Mouse (Mus musculus) frontal cortex, postnatal 25 days (tissue): ENCODE data around the gene Gale.
"Not testable (repeated sequence)": the region's sequence is repeated elsewhere in the genome, so short reads cannot be mapped to it uniquely, and the experiment has no call there.

Source experiments
- DNase-seq, 2 experiments: peaks; one replicate each; pipeline ENCODE4 v3.0.0; 2022; ENCODE audit warnings: low spot score in 2 of 2

The Gale gene

GRCm38 (mm10) chr4:135970585-135970984, 7.1 kb downstream of the Gale start:
- DNase-seq = no peak

- no peak for DNase-seq
These were observed 8.5 kb downstream of the Gale start for GRCm38 (mm10) chr4:135971805-135972555.

- DNase-seq = peak; percentile 68 to 80
These were observed 9.0 kb downstream of the Gale start, which contains the start of gene Lypla2 for GRCm38 (mm10) chr4:135972556-135972906. Lypla2 (minus strand) TSS chr4:135972626.

DNA sequence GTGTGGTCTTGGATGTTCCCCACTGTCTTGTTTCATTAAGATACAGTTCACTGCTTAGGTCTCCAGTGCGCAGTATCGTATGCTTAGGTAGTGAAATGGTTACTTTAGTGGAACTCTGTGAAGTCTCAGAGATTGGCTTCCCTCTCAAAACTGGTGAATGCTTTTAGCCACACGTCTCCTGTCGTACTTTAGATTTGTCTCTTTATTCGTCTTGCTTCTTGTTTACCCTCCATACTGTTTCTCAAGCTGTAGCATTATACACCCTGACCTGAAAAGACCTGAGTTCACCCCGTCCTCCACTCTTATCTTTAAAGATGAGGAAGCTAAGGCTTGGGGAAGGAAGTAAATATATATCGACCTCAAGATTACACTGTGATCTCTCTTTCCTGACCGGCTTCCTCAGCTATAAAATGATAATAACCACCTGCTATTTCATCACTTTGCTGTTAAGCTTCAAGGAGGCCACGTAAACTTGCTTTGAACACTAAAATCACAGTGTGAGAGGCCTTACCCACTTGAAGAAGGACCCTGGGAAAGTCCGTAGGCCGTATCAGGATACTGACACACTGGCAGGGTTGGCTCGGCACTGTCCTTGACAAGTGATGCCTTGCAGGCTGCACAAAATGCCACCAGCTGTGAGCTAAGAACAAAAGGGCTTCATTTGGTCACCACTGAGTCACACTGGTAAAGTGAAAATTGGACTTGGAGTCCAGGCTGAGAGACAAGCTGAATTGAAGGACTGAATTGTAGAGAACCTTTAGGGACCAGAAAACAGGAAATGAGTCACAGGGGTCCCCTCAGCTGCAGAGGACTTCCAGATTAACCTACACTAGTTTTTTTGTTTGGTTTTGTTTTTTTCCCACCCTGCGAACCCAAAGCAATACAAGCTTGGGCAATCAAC, 9.6 kb downstream of the Gale start:
- no peak for DNase-seq

DNA sequence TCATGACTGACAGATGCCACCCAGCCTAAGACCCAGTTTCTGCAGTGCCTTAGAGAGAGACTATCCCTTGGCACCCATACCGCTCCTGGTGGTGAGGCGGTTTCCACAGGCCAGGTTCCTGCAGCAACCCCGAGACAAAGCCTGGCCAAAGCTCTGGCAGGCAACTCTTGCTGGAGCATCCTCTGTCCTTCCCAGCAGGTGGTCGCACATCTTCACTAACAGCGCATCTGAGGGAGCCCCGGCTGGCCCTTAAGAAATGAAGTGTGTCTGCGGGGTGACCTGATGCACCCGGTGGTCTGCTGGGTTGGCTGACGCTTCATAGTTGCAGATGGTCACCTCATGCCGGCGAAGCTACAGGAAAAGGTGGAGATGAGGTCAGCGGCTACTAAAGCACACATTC, 12.6 kb downstream of the Gale start:
- no peak for DNase-seq

DNA sequence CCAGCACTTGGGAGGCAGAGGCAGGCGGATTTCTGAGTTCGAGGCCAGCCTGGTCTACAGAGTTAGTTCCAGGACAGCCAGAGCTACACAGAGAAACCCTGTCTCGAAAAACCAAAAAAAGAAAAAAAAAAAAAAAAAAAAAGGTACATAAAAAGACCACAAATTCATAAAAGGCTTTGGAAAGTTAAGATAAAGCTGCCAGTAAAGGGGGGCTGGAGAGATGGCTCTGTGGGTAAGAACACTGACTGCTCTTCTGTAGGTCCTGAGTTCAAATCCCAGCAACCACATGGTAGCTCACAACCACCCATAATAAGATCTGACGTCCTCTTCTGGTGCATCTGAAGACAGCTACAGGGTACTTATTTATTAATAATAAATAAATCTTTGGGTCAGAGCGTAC, 16.7 kb downstream of the Gale start:
- not testable (repeated sequence) for DNase-seq

DNA sequence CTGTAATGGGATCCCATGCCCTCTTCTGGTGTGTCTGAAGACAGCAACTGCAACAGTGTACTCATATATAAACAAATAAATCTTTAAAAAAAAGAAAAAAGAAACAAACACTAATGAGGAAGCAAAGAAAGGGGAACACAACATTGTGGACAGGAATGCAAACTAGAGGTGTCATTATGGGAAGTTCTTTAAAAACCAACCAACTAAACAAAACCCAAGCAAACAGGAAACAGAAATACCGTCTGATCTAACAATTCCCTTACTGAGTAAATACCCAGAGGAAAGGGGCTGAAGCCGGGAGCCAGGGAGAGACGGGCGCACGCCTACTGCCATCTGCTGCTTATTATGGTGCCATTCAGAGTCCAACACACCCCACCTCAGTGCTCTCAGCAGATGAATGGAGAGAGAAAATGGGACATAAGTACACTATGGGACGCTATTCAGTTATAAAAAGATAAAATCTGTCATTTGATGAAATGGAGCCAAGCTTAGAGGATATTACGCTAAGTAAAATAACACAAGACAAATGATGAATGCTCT, 18.1 kb downstream of the Gale start:
- no peak for DNase-seq

DNA sequence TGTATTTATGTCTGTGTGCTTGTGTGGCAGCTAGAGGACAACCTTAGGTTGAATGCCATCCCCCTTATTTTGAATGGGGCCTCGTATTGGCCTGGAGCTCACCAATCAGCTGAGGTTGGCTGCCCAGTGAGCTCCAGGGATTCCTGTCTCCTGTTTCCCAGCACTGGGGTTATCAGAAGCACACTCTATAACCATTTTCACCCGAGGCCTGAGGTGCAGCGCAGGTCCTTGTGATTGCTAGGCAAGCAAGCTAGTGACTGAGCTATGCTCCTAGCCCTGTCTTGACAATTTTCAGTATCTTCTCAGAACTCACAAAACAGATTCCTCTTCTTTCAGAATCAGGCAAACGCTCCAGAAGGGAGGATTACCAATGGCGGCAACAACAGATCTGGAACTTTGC, 21.0 kb downstream of the Gale start:
- DNase-seq = no peak

GRCm38 (mm10) chr4:135985193-135985592, 21.7 kb downstream of the Gale start:
- no peak for DNase-seq

DNA sequence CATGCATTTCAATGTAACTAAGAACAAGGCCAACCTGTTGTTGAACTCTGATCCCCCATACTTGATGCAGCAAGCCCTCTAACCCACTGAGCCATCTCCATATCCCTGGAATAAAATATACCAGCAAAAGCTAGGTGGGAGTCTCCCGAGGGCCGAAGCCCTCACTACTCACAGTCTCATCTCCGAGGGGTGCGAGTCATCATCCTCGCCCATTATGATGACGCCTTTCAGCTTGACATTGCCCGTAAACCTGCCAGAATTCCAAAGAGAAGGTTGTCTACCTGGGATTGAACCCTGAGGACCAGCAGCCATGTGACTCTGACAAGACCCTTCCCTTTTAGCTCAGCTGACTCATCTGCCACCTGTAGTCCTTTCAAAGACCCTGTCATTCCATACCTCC, 22.2 kb downstream of the Gale start:
- no peak for DNase-seq

- no peak for DNase-seq
These were observed 22.9 kb downstream of the Gale start for GRCm38 (mm10) chr4:135986301-135986942.

GRCm38 (mm10) chr4:135986943-135987710, 23.6 kb downstream of the Gale start, which contains the start of gene Pithd1:
Pithd1 (minus strand) TSS chr4:135987264.
- peak; percentile 81 to 88 for DNase-seq

GRCm38 (mm10) chr4:135987714-135988113, 24.2 kb downstream of the Gale start:
- DNase-seq = no peak

GRCm38 (mm10) chr4:135993941-135994340, 30.4 kb downstream of the Gale start:
- DNase-seq = no peak

- no peak for DNase-seq
These were observed 31.6 kb downstream of the Gale start for GRCm38 (mm10) chr4:135995118-135995517.

DNA sequence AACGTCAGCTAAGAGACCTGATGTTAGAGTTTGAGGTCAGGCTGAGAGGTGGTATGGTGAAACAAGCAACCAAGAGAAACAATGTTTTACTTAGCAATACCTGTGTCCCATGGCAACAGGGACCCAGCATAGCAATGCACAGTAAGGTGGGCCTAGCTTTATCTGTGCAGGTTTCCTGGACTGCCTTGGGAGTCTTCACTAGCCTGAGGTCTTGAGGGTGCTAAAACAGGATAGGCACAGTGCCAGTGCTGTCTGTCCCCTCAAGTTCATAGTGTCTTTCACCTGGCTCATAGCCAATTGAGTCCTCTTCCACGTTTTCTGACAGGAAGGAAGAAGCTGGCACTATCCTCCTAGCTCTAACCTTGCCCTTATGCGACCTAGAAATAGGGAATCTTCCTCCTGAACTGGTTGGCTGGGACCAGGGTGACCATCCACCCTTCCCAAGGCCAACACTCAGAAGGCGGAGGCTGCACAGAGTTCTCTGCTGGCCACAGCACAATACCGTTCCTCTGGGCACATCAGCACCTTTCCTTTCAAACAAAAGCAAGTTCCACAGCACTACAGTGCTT, 40.7 kb downstream of the Gale start:
- DNase-seq = no peak

DNA sequence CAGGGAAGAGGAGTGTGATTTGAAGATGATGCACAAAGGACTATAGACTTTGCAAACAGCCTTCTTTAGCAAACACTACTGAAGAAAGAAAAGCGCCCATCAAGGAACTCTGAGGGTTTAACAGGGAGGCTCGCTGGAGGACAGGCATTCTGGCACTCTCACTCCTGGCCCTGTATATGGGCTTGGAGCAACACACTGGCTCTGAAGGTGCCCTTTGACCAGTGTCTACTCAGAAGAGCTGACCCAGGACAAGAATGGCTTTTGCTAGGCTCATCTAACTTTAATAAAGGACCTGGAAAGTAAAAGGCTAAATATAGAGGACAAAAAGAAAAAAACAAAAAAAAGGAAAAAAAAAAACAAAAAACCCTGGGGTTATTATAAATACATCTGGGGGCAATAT, 41.4 kb downstream of the Gale start:
- no peak for DNase-seq

DNA sequence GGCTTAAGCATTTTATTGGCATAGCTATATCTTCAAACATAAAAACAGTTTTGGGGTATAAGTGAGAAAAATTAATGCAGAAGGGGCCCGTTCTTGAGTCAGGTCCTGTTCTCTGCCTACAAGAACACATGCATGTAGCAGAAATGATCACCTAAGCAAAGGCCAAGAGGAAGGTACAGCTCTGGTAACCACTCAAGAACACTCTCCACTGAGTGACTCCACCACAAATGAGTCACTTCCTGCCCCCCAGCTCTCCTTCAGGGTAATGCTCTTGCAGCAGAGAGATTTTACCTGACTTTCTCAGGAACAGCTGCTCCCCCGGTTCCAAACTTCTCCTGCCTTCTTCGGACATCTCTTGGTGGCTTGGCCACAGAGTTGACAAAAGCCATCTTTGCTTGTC, 43.3 kb downstream of the Gale start:
- DNase-seq = no peak

DNA sequence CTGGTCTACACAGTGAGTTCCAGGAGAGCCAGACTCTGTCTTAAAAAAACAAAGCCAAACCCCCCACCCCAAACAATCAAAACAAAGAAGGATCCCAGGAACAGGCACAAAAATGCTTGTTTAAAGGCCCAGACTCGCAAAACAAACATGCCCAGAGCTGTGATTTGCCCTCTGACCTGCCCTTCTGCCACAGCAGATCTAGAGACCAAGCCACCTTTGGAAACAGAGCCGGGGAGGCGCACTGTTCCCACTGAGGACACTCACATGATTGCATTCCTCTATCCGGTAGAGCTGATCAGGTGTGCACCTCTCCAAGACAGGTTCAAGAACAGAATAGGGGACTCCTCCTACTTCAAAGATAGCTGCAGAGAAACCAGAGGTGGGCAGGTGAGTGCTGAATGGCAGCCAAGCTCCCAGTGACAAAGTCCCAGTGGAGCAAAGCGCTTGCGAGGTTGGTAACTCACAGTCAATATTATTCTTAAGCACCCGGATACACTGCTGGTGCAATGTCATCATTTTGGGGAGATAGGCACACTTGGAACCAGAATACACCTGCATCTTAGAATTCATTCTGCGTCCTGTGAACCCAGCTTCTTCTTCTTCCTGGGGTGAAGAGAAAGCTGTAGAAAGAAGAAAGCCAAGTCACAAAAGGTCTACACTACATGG, 45.4 kb downstream of the Gale start:
- DNase-seq = no peak

GRCm38 (mm10) chr4:136010586-136010985, 47.1 kb downstream of the Gale start:
- DNase-seq = no peak
